Mouse (Mus musculus) cerebellum, adult 18-20 months (tissue): ENCODE measurements around the gene Vwa5b1.
A peak's percentile ranks its signal among the peaks of the same experiment; 100 is the strongest.

Experiments used
- DNase-seq, 2 experiments: peaks; one replicate each; pipeline ENCODE4 v3.0.0; 2021

Vwa5b1 gene

DNA sequence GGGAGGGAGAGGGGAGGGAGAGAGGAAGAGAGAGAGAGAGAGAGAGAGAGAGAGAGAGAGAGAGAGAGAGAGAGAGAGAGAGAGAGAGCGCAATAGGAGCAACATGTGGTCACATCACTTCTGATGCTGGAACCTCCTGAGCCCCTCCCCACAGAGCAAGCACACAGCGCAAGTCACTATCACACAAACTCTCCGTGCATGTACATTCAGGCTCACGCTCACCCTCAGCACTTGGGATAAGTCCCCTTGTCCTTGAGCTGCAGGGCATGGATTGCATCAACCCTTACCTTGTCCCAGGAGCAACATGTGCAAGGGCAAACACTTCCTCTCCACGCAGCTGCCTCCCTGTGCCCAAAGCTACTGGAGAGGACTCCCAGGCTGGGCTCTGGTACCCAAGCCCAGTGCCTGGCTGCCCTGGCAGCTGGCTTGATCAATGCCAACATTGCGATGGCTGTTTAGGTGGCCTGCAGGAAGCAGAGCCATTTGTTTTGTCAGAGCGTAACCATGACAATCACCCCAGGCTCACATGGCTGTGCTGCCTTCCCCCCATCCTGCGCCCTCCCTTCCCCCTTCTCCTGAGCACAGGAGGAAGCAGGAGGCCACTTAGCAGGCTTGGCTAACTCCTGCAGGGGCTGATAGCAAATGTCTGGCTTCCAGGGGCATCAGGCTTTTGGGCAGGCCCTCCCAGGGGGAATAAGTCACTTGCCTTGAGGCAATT is at the start of gene Vwa5b1:
Vwa5b1 (minus strand) TSS at position 457 of the 718 bp plus-strand sequence.
- no peak for DNase-seq

DNA sequence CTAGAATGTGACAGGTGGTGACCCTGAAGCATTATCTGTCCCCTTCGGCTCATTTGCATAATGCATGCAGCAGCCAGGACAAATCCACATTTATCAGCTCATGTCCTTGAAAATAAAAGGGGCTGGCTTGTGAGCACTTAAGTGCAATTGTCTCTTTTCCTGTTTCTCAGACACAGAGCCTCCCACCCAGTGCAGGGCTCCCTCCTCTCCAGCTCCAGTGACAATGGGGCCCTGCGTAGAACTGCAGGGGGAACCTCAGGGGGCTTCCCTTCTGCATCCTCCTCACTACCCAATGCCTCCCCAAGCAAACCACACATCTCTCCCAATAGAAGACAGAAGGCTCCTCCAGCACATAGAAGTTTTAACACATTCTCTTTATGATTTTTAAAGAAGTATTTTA is 47.1 kb upstream of the Vwa5b1 start:
- no peak for DNase-seq

DNA sequence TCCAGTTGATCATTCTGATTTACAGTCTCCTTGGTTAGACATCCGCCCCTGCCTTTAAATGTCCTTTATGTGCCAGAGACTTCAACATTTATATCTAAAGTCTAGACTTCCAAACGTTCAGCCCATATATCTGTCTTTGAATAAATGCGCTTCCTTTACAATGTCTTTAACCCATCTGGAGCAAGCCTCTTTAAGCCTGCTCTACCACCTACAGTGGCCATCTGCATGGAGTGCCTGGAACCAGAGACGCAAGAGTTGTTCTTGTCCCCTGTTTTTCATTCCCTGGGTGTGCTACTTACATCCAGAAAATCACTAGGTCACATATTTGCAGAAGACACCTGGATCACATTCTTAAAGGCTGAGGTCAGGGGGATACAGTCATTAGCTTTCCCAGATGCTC is 44.4 kb upstream of the Vwa5b1 start:
- no peak for DNase-seq

DNA sequence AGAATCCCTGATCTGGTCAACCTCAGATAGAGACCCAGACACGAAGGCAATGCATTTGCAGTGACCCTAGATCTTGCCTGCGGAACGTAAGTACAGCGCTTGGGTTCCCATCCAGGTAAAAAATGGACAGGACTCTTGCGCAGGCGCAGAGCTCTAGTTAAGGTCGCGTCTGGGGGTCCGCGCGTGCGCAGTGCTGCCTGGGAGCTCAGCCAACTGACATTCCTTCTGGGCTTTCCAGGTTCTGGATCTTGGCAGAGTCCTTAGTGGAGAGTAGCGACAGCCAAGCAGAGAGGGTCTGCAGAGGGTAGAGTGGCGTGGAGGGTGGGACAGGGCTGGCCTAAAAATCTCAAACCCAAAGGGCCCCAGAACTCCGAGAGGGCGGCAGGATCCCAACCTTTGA is 41.9 kb upstream of the Vwa5b1 start:
- DNase-seq = peak; percentile 36 to 64

GRCm38 (mm10) chr4:138676480-138676879 is 40.8 kb upstream of the Vwa5b1 start:
- DNase-seq = no peak

DNA sequence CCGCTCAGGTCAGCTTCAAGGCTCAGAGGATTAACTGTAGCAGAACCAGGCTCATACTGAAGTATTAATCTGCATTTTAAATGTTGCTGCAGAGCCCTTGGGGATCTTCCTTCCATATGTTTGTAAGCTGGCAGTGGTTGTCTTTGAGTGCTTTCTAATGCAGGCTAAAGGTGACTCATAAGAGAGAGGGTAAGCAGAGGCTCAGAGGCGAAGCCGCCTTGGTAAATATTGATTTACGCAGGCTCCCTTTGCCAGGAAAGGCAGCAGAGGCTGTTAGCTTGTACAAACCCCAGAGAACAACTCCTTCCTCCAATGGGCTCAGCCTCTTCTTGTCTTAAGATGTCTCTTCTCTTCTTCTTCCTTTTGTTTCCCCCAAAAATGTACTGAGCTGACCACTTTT is 36.5 kb upstream of the Vwa5b1 start:
- no peak for DNase-seq

- DNase-seq = no peak
Observed at GRCm38 (mm10) chr4:138670093-138670889, 34.6 kb upstream of the Vwa5b1 start.

GRCm38 (mm10) chr4:138666521-138666920 is 30.8 kb upstream of the Vwa5b1 start:
- DNase-seq = no peak

DNA sequence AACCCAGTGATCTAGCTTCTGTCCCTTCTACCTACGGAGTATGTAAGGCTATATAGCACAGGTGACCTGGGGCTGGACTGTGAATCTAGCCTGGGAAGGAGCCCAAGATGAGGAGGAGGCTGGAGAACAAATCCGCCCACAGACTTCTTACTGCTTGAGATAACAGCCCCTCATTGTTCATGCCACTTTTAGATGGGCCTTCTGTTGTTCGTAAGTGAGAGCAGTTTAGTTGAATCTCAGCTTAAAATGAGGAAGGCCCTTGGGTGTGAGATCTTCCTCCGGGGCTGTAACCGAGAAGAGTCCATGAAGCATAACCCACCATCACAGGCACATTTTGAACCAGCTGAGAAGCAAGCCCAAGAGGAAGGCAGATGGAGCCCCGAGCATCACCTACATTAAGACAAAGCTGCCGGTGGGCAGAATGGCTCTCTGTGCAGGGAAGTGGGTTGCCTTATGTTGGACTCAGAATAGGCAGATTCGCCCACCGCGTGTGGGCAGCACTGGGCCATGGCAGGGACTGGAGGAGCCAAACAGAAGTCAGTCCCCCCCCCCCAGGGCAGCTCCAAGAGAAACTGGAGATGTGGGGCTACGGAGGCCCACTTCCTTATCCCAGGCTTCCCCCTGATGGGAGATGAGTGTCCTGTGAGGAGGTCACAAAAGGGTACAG is 24.4 kb upstream of the Vwa5b1 start:
- no peak for DNase-seq

- no peak for DNase-seq
Observed at GRCm38 (mm10) chr4:138653056-138653455, 17.4 kb upstream of the Vwa5b1 start.

GRCm38 (mm10) chr4:138651881-138652280 is 16.2 kb upstream of the Vwa5b1 start:
- DNase-seq = peak; percentile 5 to 9

- DNase-seq = no peak
Observed at GRCm38 (mm10) chr4:138648096-138648635, 12.5 kb upstream of the Vwa5b1 start.

DNA sequence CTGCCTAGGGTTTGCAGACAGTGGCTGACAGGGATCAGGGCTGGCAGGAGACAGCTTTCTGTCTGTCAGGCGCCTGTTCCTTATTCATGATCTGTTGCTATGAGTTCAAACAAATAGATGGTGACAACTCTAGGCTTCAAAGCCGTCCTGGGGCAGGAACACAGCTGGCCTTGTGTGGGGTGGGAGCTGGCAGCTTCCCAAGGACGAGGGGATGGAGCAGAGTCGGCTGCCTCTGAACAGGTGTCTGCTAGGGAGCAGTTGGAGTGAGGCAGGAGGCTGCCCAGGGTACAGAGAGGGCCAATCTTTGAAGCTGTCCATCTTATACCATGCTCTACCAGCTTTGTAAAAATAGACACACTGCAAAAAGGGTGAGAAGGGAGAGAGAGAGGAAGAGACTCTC is 6.6 kb upstream of the Vwa5b1 start:
- DNase-seq = no peak

GRCm38 (mm10) chr4:138636146-138636511 is 445 bp upstream of the Vwa5b1 start:
- no peak for DNase-seq

DNA sequence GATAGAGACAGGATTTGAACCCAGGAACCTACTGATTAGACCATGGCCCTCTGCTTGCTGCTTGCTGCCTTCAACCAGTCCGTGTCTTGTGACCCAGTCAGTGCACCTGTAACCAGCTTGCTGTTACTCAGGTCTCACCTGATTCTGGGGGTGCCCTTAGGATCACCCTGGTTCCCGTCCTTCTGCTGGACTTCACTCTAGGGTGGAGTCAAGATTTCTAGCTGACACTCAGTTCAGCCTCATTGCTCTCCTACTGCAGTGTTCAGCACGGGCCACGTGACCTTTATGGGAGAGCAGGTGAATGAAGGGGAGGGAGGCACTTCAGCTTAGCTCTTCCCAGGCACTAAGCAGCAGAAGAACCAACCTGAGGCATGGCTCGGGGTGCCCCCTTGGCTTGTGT is 7.4 kb downstream of the Vwa5b1 start:
- no peak for DNase-seq

GRCm38 (mm10) chr4:138614454-138614853 is 21.2 kb downstream of the Vwa5b1 start:
- DNase-seq = no peak

GRCm38 (mm10) chr4:138601926-138602325 is 33.8 kb downstream of the Vwa5b1 start:
- no peak for DNase-seq

GRCm38 (mm10) chr4:138597904-138598347 is 37.8 kb downstream of the Vwa5b1 start:
- no peak for DNase-seq

DNA sequence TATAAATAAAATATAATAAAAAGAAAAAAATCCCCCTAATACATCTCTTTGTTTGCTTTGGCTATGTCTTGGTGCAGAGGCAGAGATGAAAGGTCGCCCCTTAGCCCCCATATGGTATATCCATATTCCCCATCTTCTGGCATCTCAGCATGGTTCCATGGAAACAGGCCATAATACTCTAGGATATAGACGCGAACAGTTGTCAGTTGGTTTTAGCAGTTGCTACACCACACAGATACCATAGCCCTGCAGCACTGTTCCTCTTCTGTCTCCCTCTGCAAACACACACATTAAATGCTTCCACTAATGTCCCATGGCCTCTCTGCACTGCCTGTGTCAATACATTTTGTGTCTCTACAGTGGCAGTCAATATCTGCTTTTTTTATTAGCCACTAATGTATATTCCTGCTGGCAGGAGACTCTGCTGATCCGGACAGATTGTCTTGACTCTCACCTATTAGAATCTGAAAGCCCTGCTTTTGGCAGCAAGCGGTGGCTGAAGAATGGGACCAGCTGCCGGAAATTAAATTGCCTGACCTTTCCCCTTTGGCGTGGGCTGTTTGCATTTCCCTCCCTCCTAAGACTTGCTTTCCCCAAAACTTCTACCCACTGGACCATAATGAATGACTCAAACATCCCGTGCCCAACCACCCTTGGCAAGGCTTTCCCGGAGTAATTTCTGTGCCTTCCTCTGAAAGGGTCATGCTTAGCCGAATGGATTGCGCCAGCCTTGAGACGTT is 39.1 kb downstream of the Vwa5b1 start:
- peak; percentile 26 to 33 for DNase-seq

DNA sequence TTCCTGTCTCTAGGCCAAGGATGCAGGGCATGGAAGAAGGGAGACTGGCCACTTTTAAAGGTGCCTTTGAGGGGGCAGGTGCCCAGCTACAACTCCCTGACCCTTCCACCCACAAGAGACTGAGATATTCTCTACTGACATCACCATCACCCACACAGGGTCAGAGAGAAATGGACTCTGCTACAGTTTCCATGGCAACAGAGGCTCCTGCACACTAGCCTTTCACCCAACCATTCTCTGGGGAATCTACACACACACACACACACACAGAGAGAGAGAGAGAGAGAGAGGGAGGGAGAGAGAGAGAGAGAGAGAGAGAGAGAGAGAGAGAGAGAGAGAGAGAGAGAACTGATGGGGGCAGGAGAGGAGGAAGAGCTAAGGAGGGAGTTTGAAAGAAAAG is 50.7 kb downstream of the Vwa5b1 start:
- no peak for DNase-seq

GRCm38 (mm10) chr4:138582446-138582845 is 53.2 kb downstream of the Vwa5b1 start:
- DNase-seq = no peak

DNA sequence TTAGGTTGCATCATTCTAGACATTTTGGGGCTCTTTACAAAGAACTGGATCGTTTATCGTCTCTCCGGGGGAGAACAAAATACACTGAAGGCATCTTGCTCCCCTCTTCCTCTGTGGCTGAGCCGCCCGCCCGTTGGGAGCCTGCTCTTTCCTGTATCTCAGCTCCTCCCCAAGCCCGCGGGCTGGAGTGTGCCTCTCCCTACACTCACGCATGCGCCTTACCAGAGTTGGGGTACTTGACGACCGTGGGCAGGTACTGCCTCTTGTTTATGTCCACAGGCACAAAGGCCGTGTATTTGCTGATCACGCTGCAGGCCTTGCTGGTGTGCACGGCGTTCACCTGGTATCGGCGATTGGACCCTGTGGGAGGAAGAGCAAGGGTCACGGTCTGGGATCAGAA is 57.3 kb downstream of the Vwa5b1 start:
- no peak for DNase-seq

GRCm38 (mm10) chr4:138576661-138577060 is 59.0 kb downstream of the Vwa5b1 start:
- no peak for DNase-seq
